Mouse (Mus musculus) spleen, postnatal 36 days (tissue): ENCODE results near the gene Syvn1.

Experiments
- DNase-seq, 2 experiments: peaks; one replicate each; pipeline ENCODE4 v3.0.0; 2022; ENCODE audit warnings: low spot score in 2 of 2, mixed read lengths in 1 of 2

Syvn1 gene

DNA sequence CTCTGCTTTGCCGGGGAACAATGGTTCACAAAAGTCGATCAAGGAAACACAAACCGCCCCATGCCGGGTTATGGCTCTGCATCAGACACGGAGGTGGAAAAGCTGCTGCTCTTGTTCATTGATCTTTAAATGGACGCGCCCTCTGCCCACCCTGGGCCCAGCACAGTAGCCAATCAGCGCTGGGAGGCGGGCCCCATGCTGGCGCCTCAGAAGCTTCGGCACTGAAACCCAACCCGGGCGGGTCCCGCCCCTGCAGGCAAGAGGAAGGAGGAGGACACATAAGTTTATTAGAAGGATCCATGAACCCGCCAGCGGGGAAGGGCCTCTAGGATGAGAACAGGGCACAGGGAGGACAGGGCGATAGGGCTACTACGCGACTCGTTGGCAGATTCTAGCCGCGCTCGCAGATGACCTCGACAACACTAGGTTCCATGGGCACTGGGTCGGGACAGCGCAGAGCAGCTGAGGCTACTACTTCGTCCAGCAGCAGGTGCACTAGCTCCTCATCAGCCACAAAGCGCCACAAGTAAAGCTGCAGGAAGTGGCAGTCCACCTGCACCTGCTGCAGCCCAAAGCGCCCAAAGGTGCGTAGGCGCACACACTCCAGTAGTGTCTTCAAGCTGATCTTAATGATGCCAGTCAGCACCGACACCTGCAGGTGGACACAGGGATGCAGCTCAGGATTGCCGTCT lies 21.5 kb downstream of the Syvn1 start, which contains the start of gene Tm7sf2:
Gene Tm7sf2, minus strand, starts transcription at position 650 of the 692 bp plus-strand sequence.
- DNase-seq, result peak; percentile 91 to 93

DNA sequence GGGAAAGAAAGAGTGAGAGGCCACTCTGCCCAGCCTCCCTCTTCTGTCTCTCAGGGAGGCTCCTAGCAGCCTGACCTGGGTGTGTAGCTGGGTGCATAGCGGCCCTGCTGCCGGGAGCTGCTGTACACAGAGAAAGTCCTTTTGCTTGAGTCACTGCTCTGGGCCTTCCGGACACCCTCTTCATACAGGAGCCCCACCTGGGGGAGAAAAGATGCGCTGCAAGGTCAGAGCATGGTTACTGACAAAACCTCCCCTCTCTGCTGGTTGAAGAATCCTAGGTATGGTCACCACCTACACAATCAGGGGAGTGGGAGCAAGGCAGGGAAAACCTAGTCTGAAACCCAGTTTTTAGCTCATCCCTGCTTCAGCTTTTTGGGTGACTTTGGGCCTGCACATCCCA lies 22.6 kb downstream of the Syvn1 start:
- no peak for DNase-seq

DNA sequence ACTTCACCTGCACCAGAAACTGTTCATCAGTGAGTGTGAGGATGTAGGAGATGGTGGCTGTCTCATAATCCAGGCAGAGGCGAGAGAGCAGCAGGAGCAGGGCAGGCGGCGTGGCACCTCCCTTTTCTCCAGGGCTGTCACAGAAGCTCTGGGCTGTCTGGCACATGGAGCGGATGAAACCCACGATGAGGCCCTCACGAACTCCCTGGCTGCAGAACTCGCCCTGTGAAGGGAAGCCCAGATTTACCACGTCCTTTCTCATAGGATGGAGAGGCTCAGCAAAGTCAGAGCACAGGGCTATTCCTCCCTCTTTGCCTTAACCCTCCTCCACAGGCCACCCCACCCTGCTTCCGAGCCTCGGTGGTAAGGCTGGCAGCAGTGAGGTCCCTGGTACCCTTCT lies 23.5 kb downstream of the Syvn1 start:
- no peak for DNase-seq

DNA sequence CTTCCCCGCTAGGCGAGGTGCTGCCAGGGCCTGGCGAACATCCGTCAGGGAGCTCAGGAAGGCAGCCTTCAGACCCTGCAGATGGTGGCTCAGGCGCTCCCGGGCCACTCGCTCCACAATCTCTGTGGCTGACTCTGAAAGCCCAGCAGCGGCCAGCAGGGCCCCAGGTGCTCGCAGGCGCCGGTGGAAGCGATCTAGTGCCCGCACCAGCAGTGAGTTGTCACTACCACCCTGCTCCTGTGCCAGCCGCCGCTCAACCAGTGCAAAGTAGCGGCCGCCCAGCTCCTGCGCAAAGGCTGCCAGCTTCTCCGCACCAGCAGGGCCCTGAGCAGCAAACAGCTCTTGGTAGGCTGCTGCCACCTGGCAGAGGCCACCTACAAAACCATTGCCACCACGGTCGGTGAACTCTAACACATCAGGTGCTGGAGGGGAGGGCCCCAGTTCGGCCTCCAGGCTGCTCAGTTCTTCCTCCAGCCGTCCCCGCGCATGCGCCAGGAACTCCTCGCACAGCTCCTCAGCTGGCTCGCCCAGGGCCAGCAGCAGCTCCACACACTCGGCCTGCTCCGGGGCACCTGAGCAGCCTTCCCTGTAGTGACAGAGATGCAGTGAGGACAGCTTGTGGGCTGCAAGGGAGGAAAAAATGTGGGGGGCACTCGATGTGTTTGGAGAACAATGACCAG lies 24.3 kb downstream of the Syvn1 start:
- DNase-seq, result no peak

DNA sequence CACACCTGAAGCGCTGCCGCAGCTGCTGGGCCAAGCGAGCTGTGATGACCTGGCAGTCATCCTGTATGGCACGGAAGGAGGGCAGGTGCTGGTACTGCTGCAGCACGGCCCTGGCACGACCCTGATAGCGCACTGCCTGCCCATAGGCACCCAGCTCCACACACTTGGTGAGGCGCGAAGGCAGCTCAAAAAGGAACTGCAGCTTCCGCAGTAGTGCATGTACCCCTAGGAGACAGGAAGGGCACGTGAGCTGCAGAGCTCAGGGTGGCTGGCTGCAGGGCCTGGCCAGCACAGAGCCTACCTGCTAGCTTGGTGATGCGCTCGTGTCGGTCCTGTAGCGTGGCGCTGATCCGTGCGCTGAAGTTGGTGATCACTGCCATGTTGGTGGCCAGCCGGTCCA lies 24.9 kb downstream of the Syvn1 start:
- no peak for DNase-seq

DNA sequence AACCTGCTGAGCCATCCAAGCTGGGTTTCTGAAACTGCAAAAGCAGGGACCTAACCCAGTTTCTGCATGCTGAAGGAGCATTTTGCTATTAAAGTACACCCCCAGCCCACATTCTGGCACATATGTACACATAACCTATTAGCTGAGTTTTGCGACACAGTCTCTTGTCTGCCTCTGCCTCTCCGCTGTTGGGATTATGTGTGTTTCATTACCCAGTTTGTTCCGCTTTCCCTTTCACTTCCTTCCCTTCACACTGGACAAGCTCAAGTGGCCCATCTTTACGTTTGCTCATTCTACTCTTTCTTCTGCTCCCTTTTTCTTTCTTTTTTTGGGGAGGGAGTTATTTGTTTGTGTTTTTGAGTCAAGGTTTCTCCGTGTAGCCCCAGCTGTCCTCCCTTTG lies 27.5 kb downstream of the Syvn1 start:
- no peak for DNase-seq

DNA sequence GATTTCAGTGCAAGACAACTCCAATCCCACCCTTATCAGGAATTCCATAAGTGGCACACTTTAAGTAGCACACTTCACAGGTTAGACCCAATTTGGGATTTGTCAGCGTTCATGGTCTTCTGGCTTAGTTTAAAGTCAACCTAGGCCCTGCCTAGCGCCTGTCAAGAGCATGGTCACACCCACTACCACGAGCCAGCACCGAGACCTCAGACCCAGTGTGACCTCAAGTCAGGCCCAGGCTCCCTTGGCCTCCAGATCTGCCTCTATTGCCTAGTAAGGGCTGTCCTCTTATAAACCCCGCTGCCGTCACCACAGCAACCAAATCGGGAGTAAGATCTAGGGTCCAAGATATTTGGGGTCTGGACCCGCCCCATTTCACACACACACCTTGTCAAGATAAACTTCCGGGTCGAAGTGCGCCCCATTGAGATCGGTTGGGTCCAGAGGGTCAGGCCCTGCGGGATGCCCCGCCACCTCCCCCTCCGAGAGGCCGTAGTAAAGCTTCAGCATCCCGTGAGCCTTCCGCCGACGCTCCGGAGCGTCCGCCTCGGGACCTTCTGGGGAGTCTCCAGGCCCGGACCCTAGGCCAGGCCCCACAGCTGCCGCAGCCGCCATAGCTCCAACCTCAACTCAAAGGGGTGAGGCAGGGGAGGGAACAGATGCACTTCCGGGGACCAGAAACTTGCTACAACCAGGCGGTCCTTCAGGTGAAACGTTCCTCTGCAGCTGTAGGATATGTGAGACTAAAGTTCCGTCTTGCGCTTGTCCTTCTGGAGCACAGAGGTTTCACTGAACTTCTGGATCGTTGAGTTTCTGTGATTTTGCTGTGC lies 30.4 kb downstream of the Syvn1 start, which contains the start of gene Vps51:
Gene Vps51, minus strand, starts transcription at position 668 of the 830 bp plus-strand sequence.
- DNase-seq, result peak; percentile 83

DNA sequence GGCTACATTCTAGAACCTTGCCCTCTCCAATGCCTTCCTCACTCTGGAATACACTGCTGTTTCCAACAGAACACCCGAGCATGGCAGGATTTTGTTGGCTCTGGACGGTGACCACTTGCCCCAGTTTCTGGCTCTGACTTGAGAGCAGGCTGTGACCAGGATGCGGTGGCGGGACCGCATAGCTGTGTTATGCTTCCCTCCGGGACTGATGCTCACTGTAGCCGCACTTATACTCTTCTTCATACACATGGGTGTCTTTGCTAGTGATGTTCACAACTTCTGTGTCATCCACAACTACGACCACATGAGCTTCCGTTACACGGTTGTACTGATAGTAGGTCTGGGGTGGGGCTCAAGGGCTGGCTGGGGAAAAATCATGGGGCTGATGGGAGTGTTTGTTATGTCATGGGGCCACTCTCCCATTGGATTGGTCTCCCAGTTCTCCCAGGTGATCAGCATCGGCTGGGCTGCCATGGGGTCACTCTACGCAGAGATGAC lies 33.7 kb downstream of the Syvn1 start, which contains the start of gene Tmem262:
Gene Tmem262, plus strand, starts transcription at position 51 of the 498 bp plus-strand sequence.
- no peak for DNase-seq

DNA sequence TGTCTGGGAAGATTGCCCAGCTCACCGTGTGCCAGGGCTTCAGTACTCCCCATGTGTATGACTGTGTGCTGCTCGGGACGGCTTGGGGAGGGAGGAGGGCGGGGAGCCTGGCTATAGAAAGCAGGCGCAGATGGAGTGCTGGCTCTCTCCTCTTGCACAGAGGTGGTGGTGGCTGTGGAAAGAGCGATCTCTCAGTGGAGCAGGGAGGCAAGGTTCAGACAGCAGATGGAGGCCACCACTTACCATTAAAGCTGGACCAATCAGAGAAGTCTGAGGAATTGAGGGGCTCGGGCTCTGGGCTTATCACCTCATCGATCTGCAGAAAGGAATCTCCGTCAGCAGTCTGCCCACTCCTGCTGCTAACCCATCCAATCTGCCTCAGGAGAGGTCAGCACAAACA lies 35.8 kb downstream of the Syvn1 start, which contains the start of gene Gm28374:
Gene Gm28374, minus strand, starts transcription at position 101 of the 400 bp plus-strand sequence.
- DNase-seq, result no peak

DNA sequence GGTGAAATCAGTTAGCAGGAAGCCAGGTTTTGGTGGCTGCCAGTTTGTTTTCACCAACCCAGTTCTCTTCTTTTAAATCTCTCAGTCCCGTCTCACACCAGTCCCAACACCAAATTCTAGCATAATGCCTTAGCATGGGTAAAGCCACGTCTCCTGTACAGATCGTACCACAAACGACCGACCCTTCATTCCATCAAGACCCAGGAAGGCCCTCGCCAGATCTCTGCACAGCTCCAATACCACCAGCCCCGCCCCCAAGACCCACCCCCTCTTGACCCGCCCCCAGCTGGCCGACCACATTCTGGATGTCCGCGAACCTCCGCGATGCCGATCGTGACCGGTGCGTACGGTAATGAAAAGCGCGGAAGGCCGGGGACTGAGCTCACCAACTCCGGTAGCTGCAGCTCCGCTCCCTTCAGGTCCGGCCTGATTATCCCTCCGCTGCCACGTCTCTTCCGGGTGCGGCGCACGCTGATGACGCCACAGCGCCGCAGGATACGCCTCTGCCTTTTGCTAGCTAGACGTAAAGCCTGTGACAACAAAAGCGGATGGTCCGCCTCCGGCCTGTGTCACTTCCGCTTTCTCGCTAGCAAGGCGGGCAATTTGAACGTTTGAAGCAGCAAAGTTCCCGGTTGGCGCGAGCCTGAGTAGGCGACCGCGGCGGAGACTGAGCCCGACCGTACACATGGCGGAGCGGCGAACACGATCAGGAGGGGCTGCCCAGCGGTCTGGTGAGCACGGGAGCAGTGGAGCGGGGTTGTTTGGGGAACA lies 38.3 kb downstream of the Syvn1 start, which contains the start of the genes Zfpl1 and Cdca5:
Gene Zfpl1, minus strand, starts transcription at position 479 of the 771 bp plus-strand sequence.
Gene Cdca5, plus strand, starts transcription at position 506 of the 771 bp plus-strand sequence.
- peak; percentile 96 to 97 for DNase-seq

DNA sequence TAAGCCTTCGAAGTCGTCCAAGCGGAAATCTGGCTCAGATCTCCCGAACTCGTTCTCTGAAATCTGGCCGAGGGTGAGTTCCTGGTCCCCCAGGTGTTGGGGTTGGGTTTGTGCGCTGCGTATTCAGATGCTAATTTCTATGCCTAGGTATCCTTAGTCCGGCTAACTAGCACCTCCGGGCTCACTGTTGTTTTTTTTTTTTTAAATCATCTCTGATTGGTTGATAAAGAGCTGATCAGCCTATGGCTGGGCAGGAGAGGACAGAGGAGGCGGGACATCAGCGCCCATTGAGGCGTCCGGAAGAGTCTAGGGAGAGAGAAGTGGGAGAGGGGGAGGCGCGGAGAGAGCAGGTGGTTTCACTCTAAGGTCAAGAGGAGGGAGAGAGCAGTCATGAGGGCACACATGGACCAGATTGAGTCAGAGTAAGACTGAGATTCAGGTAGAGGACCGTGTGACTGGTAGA lies 39.1 kb downstream of the Syvn1 start:
- DNase-seq, result peak; percentile 66 to 80

DNA sequence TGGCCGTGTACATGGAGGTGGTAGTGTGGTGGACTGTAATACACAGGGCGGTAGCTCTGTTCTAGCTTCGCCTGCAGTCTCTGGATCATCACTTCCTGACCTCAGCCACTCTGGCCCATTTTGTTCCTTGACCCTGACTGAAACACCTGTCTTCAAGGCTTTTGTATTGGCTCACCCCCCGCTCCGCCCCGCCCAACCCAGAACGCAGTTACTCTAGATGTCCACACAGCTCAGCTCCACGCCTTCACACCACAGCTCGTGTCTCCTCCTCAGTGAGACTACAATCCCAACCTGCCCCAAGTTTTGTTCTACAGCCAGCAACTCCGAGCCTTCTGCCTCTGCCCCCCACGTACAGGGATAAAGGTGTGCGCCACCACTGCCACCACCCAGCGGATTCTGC lies 42.5 kb downstream of the Syvn1 start:
- DNase-seq, result no peak

DNA sequence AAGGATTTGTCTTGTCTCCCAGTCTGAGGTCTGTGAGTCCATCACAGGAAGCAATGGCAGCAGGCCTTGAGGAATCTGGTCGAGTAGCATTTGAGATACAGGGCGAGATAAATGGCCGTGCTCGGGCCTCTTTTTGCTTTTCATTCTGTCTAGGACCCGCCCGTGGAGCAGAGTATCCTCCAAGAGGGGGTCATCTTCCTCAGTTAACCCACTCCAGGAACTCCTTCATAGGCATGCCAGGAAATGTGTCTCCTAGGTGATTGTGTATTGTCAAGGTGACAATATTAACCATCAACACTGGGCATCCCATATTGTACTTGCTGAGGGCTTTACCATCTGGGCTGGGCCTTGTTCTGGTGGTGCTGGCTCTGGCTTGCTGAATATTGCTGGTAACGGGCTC lies 47.7 kb downstream of the Syvn1 start, which contains the start of gene AC131692.1:
Gene AC131692.1, plus strand, starts transcription at position 301 of the 400 bp plus-strand sequence.
- no peak for DNase-seq

DNA sequence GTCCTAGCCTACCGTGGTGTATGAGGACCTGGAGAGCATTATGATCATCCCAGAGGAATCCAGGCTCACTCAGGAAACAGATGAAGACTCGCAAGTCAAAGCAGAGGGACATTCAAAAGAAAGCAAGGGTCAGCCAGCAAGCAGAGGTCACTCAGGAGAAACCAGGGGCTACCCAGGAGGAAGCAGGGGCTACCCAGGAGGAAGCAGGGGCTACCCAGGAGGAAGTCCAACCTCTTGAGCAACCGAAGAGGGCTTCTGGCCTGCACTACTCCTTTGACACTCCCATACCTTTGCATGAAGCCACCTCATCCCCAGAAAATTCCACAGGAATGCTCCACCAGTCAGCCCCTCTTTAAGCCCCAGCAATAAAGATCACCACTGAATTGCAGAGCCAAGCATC lies 51.5 kb downstream of the Syvn1 start:
- DNase-seq, result no peak

DNA sequence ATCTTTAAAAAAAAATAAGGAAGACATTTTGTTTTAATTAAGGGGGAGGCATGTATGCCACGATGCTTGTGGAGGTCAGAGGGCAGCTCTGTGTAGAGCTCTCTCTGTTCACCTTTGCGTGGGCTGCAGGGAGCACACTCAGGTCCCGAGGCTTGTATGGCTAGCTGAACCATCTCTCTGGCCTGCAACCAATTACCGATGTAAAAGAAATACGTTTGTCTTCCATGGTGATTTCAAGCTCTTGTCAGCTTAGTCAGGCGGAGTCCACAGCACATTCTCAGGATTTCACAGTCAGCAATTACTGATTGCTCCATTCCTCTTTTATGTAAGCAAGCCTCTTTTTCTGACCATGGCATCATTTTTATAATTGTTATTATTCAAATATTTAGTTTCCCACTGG lies 54.8 kb downstream of the Syvn1 start:
- DNase-seq, result no peak

DNA sequence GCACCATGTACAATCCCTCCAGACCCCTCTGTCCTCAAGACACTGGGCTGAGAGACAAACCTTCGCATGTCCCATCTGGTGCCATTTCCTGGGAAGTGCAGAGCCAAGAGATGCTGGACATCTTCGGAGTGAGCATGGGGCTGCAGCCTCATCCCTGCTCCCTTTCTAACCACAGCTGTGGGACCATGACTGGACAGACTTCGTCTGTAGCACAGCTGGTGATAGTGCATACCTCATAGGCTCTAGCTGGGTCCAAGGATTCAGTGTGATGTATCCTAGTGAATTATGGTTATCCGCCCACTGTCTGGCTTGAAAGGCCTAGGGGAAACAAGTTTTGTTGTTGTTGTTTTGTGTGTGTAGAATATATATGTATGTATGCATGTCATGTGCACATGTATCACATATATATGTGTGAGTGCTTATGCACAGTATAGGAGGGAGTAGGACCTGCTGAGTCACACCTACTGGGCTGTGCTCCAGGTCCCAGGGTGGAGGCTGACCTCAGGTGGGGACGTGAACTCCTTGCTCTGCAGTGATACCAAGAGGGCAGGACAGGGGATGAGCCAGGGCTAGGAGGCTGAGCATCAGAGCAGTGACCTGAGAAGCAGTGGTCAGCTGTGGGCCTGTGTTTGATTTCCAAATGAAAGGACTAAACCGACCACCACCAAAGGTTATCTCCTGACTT lies 55.9 kb downstream of the Syvn1 start:
- peak; percentile 62 to 78 for DNase-seq
